Mouse (Mus musculus) brain, adult 2 months (tissue): ENCODE data around the gene Nup214.

Experiments
- DNase-seq: peaks from one replicate; pipeline ENCODE4 v3.0.0; 2011; ENCODE audit warnings: low read depth, low spot score

The Nup214 gene

DNA sequence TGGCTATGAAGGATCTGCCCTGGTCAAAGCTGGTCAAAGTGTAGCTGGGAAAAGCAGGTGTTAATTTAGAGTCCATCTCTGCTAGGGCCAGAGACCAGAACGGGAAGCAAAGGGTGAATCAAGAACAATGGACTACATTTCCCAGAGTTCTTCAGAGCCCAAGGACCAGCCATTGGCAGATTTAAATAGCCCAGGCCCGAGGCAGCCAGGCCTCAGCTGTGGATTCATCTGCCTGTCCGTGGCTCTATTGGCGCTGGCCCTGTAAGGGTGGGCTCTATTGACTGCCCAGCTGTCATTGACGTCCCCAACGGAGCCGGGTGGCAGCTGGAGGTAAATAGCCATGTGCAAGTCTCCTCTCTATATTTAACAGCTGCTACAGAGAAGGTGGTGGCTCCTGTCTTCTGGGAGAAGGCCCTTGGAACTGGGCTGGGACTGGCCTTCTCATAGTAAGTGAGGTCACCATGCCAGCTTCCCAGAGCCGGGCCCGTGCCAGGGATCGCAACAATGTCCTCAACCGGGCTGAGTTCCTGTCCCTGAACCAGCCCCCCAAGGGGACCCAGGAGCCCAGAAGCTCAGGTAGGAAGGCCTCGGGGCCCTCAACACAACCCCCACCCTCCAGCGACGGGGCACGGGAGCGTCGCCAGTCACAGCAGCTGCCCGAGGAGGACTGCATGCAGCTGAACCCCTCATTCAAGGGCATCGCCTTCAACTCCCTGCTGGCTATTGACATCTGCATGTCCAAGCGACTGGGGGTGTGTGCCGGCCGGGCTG is 121.3 kb downstream of the Nup214 start, which contains the start of gene Plpp7:
Gene Plpp7 (plus strand): TSS at position 178 of the 771 bp plus-strand sequence.
- peak; percentile 95 for DNase-seq

DNA sequence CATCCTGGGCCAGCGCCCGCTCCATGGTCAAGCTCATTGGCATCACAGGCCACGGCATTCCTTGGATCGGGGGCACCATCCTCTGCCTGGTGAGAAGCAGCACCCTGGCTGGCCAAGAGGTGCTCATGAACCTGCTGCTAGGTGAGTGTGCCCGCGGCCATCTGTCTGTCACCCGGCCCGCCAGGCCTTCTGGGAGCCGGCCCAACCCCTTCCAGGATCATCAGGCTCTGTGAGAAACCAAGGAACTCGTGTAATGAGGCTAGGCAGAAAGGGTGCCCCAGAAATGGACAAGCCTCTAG is 121.8 kb downstream of the Nup214 start:
- DNase-seq: peak; percentile 66

DNA sequence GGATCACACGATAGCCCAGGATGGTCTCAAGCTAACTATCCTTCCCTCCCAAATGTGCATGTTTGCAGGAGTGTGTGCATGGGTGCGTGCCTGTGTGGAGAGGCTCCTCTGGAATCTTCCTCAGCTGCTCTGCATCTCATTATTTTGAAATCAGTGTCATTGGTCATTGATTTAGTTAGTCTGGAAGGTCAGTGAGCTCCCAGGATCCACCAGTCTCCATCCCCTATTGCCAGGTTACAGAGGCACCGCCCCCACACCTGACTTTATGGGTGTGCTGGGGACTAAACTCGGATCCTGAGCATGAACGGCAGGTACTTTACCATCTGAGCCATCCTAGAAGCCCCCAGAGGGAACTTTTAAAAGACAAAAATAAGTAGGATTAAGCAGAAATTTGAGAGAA is 128.7 kb downstream of the Nup214 start:
- DNase-seq: no peak

DNA sequence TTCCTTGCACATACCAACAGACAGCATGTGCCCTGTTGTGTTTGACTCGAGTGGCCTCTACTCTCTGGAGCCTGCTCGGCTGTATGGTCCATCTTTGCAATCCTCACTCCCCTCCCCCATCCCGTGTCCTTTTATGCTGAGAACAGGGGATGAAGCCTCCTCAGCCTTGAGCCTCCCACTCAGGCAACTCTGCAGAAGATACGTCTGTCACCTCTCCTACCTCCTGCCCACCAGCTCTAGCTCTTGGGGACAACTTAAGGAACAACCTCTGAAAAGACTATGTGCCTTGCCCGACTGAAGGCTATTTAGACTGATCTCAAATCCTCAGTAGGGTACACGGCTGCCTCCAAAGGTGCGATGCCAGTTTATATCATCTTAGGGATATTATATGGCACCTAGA is 129.3 kb downstream of the Nup214 start:
- peak; percentile 77 for DNase-seq
